Mouse (Mus musculus) left cerebral cortex, adult 2 months (tissue): ENCODE measurements around the gene Gm49380. TPM values are rescaled to one million over a fixed set of nuclear protein-coding genes. Genes with fewer than 3 reads are reported as not detected.

Experiments
- DNase-seq, 2 experiments: peaks; one replicate each; pipeline ENCODE4 v3.0.0; 2021 to 2022; ENCODE audit warnings: low spot score in 2 of 2, mixed read lengths in 1 of 2; ENCODE audit errors: extremely low spot score in 1 of 2
- H3K27ac ChIP-seq: fragments of 200-600 bp; 2 replicates; pipeline ENCODE4 v1.8.1; 2022
- H3K4me3 ChIP-seq: fragments of 200-600 bp; 2 replicates; pipeline ENCODE4 v1.8.1; 2022
- CTCF ChIP-seq: fragments of 200-600 bp; IDR thresholded peaks from 2 replicates; pipeline ENCODE4 v1.8.1; 2022; ENCODE audit warnings: antibody characterized with exemption, mild to moderate bottlenecking, moderate library complexity
- intact Hi-C: fragments of 180-260 bp; cut with DNase I; formaldehyde crosslinking; loops from one replicate; pipeline ENCODE4 v1.15.1; 2025
- total RNA-seq, 2 experiments: library from RNA; stranded (reverse); gene quantifications; 2 replicates each; pipeline ENCODE4 v1.2.3; 2021

Gene Gm49380
- total RNA-seq, 2 experiments from 2014 or later: 0.56 TPM; not detected in 1

DNA sequence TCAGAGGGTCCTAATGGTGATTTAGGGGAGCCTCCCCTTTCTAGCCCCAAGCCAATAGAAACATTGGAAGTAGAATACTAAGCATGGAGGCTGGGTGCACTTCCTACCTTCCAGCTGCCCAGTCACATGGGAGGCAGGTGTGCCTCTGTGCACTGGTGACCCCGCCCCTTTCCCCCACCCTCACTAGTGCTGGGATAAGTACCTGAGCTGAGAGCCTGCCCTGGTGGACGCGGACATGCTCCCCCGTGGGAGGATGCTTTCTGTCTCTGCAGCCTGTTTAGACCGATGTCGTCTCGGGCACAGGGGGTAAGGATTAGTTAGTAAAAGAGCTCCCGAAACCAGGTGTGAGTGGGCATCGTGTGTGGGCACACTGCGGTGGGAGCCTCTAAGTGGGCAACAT lies 26.3 kb downstream of the Gm49380 start:
- no peak for TF ChIP-seq CTCF
- DNase-seq: no peak
- intact Hi-C loops: loop anchor here (2.0 to 10.0 kb wide), 3 partner anchors 20 to 342 kb away; partner anchors contain the start of genes Nectin1, Thy1 and Usp2
- Histone ChIP-seq H3K27ac (peak overlapping the region; percentile 96), H3K4me3 (peak overlapping the region; percentile 81)

DNA sequence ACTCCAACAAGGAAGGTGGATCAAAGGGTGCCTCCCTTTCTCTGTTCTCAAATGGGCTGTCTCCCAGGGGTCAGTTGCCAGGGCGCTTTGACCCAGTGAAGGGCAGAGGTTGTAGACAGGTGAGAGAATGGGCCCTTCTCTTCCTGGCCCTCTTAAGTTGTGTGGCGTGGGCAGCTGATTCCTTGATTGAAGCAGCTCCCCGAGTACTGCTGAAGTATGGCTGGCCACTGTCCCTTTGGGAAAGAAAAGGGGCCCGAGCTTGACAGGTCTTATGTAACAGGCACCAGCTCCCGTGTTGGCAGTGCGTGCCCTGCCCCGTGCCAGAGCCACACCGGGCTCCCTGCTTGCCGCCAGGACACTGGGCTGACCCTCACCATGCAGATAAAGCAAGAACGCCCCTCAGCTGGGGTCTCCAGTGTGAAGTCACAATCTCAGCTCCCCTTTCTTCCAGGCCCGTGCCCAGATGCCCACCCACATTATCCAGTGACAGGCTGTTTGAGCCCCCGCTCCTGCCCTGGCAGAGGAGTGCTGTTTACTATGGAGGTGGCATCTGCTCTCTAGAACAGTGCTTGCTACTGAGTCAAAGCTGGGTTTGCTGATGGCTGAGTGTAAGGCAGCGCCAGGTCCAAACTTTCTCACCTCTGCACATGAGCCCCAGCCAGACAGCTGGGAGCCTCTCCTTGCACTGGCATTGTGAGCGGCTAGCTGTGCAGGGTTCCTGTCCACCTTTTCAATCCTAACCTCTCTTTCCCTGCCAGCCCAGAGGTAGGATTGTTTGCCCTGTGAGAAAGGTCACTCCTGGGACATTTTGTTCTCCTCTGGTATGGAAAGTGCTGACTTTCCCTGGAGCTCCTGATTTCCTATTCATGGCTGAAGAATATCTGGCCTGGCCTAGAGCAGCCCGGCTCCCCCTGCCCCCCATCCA lies 27.3 kb downstream of the Gm49380 start:
- intact Hi-C loops: loop anchor here (2.0 to 10.0 kb wide), 3 partner anchors 19 to 341 kb away; partner anchors contain the start of genes Nectin1, Thy1 and Usp2
- DNase-seq: peak; percentile 59 to 70
- peak overlapping the region; percentile 96 for H3K27ac ChIP-seq
- TF ChIP-seq CTCF: no peak
- peak overlapping the region; percentile 81 for H3K4me3 ChIP-seq

DNA sequence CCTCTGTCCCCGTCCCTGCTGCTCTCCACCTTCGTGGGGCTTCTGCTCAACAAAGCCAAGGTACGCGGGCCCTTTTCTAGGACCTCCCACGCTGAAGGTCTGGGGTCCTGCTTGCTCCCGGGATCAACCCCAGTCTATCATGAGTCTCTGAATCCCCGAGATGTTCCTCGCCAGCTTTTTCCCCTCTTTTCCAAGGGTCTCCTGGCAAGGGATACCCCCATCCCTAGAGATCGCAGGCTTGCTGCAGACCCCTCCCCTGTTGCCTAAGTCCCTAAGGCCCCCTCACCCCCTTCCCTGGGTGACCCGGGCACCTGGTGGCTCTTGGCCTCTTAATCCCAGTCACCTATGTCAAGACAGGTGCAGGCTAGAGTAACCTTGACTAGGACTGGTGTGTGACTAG lies 28.0 kb downstream of the Gm49380 start:
- intact Hi-C loops: loop anchor here (10.0 kb wide), 1 partner anchor 340 kb away; the partner anchor contains the start of gene Nectin1
- peak overlapping the region; percentile 96 for H3K27ac ChIP-seq
- TF ChIP-seq CTCF: no peak
- DNase-seq: no peak
- H3K4me3 ChIP-seq: peak overlapping the region; percentile 81

DNA sequence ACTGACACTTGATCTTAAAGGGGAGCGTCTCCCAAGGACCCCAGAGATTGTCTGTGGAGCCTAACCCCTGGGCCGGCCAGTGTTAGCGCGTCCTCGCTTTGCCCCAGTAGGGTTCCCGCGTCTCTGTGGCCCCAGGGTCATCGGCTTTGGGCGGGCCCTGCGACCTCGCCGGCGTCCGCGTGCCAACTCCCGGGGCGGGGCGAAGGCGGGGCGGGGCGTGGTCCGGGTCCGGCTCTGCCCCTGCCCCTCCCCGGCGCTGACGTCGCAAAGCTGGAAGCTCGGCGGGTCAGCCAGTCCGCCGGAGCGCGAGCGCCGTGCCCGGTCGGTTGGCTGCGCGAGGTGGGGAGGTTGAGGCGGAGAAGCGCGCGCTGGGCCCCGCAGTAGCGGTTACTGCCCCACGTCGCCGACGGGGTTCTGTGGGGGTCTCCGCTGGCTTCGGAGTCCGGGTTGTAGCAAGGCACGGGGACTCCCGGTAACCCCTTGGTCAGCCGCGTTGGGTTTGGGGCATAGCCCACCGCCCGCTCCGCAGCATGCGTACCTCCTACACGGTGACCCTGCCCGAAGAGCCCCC lies 28.6 kb downstream of the Gm49380 start:
- Histone ChIP-seq H3K4me3 (peak overlapping the region; percentile 81), H3K27ac (peak overlapping the region; percentile 96)
- no peak for TF ChIP-seq CTCF
- intact Hi-C loops: loop anchor here (10.0 kb wide), 1 partner anchor 340 kb away; the partner anchor contains the start of gene Nectin1
- DNase-seq: peak; percentile 91 to 95

DNA sequence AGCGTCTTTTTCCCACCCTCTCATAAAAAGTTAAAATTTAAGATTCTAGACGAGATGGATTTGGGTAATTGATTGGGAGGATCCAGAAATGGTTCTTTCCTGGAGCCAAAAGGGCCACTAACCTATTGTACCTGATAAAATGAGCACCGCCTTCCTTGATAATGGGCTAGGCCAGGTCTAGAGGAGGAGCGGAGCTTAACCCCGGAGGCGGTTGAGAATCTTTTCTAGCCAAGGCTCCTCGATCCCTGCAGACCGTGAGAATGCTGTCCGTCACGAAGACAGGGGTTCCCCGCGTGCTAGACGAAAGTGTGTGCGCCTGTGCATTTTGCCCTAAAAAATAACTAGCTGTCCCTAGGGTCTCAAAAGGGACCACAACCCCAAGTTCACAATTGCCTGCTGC lies 29.1 kb downstream of the Gm49380 start:
- no peak for DNase-seq
- TF ChIP-seq CTCF: no peak
- Histone ChIP-seq H3K4me3 (peak overlapping the region; percentile 81), H3K27ac (peak overlapping the region; percentile 96)
- intact Hi-C loops: loop anchor here (10.0 kb wide), 1 partner anchor 339 kb away; the partner anchor contains the start of gene Nectin1

DNA sequence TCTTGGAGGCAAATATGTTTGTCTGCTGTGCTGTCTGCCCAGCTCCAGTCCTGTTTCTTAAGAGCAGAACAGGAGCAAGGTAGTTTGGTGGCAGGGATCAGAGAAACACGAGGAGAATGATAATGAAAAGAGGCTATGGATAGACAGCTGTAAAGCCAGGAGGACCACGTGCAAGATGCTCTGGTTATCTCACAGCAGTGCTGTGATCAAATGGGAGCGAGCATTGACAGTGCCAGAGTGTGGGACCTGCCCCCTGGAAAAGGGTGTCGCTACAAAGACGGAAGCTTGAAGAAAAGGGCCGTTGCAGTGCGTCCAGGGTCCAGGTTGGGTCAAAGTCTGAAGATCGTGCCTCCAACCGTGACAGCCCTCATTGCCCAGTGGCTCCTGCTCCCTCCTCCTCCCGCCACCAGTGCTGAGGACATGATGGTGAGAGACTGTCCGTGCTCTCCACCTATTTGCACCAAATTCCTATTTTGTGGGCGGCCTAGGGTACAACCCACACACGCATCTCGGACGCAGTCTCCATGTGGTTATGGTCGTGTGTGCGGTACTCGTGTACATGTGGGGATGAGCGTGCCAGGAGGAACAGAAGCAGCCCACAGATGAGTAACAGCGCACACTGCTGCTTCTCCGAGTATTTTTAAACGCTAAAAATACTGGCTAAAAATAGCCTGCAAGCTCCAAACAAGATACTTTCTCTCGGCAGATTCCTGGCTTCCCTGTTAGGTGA lies 29.7 kb downstream of the Gm49380 start:
- TF ChIP-seq CTCF: no peak
- peak overlapping the region; percentile 96 for H3K27ac ChIP-seq
- intact Hi-C loops: loop anchor here (10.0 kb wide), 1 partner anchor 339 kb away; the partner anchor contains the start of gene Nectin1
- peak; percentile 70 to 73 for DNase-seq
- peak overlapping the region; percentile 81 for H3K4me3 ChIP-seq

DNA sequence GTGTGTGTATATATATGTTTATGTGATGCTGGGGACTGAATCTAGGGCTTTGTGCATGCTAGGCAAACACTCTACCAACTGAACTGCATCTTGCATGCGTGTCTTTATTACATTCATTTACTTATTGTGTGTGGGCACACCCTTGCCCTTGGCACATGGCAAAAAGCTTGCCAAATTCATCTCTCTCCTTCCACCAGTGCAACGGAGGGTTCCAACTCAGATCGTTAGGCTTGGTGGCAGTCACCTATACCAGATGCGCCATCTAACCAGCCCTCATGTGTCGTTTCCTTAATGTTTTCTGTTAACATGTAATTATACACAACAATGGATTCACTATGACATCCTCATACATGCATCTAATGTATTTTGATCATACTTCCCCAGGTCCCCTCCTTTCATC lies 31.0 kb downstream of the Gm49380 start:
- no peak for DNase-seq
- intact Hi-C loops: loop anchor here (10.0 kb wide), 1 partner anchor 337 kb away; the partner anchor contains the start of gene Nectin1
- H3K4me3 ChIP-seq: no peak overlapping the region
- no peak overlapping the region for H3K27ac ChIP-seq
- TF ChIP-seq CTCF: no peak

DNA sequence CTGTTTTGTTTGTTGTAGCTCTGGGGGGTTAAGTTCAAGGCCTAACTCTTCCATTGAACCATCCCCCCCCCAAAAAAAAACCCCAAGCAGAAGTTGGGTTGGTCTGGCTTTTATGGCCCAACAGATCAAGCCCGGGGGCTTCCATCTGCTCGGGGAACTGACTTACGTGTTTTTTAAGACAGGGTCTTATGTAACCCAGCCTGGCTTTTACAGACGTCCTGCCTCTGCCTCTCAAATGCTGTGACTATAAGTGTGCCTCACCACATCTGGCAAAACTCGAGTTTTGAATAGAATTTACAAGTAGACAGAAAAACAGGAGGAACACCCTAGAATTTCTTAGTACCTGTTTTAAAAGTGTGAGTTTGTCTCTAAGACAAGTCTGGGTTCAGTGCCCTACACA lies 31.7 kb downstream of the Gm49380 start:
- intact Hi-C loops: loop anchor here (10.0 kb wide), 1 partner anchor 337 kb away; the partner anchor contains the start of gene Nectin1
- no peak for TF ChIP-seq CTCF
- H3K4me3 ChIP-seq: no peak overlapping the region
- H3K27ac ChIP-seq: peak overlapping the region; percentile 91
- no peak for DNase-seq

DNA sequence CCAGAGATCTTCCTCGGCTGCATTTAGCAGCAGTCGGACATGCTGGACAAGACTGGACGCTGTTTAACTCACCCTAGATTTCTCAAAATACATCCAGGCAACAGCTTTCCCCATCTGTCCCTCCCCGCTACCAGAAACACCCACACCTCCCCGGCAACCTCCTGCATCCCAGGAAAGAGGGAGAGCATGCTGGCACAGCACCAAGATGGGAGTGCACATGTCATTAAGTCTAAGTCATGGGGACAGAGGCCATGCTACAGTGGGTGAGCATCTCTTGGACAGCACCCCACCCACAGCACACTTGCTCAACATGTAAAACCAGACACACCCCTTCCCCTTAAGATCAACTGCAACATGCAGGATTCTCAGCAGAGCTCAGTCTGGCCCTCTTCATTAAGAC lies 32.3 kb downstream of the Gm49380 start:
- DNase-seq: peak in 1 of 2 experiments; percentile 63
- peak overlapping the region; percentile 91 for H3K27ac ChIP-seq
- intact Hi-C loops: loop anchor here (10.0 kb wide), 1 partner anchor 336 kb away; the partner anchor contains the start of gene Nectin1
- TF ChIP-seq CTCF: no peak
- H3K4me3 ChIP-seq: no peak overlapping the region

DNA sequence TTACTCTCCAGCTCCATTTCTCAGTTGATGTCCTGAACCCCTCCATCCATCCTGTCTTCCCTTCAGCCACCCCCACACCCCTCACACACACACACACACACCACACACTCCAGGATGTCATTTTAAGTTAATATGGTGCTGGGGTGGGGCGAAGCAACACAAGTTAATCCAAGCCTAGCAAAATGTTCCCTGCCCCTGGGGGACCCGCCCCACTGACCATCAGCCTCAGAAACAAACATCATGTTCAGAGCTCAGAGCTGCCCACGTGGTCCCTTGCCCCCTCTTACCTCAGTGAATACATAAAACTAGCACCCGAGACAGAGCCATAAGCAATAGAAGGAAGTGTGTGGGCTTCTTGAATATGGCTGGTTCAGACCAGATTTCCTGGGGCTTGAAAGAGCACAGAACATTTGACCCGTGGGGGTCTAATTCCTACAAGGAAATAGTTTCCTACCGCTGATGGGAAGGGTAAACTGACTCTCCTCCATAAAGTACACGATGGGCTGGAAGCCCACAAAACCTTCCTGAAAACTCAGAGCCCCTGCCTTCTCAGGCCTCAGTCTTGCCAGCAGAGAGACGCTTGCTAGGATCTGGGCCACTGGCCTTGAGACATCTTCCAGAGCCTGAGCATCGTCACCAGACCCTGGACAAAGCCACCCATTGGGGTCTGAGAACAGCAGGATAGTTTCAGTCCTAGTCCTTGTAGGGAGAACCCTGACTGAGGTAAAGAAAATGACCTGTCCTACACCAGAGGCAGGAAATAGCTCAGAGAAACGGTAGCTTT lies 33.1 kb downstream of the Gm49380 start:
- peak overlapping the region; percentile 91 for H3K27ac ChIP-seq
- peak in 1 of 2 experiments; percentile 9 for DNase-seq

More for the DNA sequence above, 33.1 kb downstream of the Gm49380 start:
- no peak overlapping the region for H3K4me3 ChIP-seq
- no peak for TF ChIP-seq CTCF
- intact Hi-C loops: loop anchor here (2.0 to 10.0 kb wide), 2 partner anchors 29 to 335 kb away; partner anchors contain the start of gene Nectin1
